Mouse (Mus musculus): Measurements from ENCODE around the gene Gsto2. TPM values are rescaled to one million over a fixed set of nuclear protein-coding genes. Genes with fewer than 3 reads are reported as not detected.

Gsto2 gene
- total RNA-seq, 2 experiments from 2014 or later: 0.75 to 1.2 TPM

GRCm38 (mm10) chr19:47910751-47911150, 45.4 kb downstream of the Gsto2 start:
- no peak for DNase-seq (ENCODE audit: extremely low spot score in 1 of 2, low spot score in 2 of 2)
- intact Hi-C loops (cut with DNase I): no loop called here

GRCm38 (mm10) chr19:47913344-47913743, 48.0 kb downstream of the Gsto2 start:
- intact Hi-C loops (cut with DNase I): no loop called here
- no peak for DNase-seq (ENCODE audit: extremely low spot score in 1 of 2, low spot score in 2 of 2)

- no peak for DNase-seq (ENCODE audit: extremely low spot score in 1 of 2, low spot score in 2 of 2)
- intact Hi-C loops (cut with DNase I): no loop called here
Measured at GRCm38 (mm10) chr19:47914191-47914590, 48.9 kb downstream of the Gsto2 start.

- intact Hi-C loops (cut with DNase I): no loop called here
- DNase-seq (ENCODE audit: extremely low spot score in 1 of 2, low spot score in 2 of 2): no peak
Measured at GRCm38 (mm10) chr19:47915251-47915650, 49.9 kb downstream of the Gsto2 start.

- peak in 1 of 2 experiments; percentile 6 for DNase-seq (ENCODE audit: extremely low spot score in 1 of 2, low spot score in 2 of 2)
- intact Hi-C loops (cut with DNase I): no loop called here
Measured at GRCm38 (mm10) chr19:47917396-47917795, 52.1 kb downstream of the Gsto2 start.

GRCm38 (mm10) chr19:47918016-47918415, 52.7 kb downstream of the Gsto2 start:
- peak in 1 of 2 experiments; percentile 12 for DNase-seq (ENCODE audit: extremely low spot score in 1 of 2, low spot score in 2 of 2)
- intact Hi-C loops (cut with DNase I): no loop called here

GRCm38 (mm10) chr19:47918455-47919101, 53.2 kb downstream of the Gsto2 start:
- DNase-seq (ENCODE audit: extremely low spot score in 1 of 2, low spot score in 2 of 2): no peak
- intact Hi-C loops (cut with DNase I): no loop called here

GRCm38 (mm10) chr19:47919126-47919965, 54.0 kb downstream of the Gsto2 start, which contains the start of the genes Cfap43 and Itprip:
Gene Cfap43 (minus strand): TSS chr19:47919287.
Gene Itprip (minus strand): TSS chr19:47919299.
- intact Hi-C loops (cut with DNase I): no loop called here

GRCm38 (mm10) chr19:47919966-47920375, 54.6 kb downstream of the Gsto2 start:
- peak in 1 of 2 experiments; percentile 32 for DNase-seq (ENCODE audit: extremely low spot score in 1 of 2, low spot score in 2 of 2)
- intact Hi-C loops (cut with DNase I): no loop called here

More at GRCm38 (mm10) chr19:47919126-47919965, 54.0 kb downstream of the Gsto2 start, which contains the start of the genes Cfap43 and Itprip:
- DNase-seq (ENCODE audit: extremely low spot score in 1 of 2, low spot score in 2 of 2): peak; percentile 44 to 82

GRCm38 (mm10) chr19:47925819-47926218, 60.5 kb downstream of the Gsto2 start:
- intact Hi-C loops (cut with DNase I): no loop called here
- no peak for DNase-seq (ENCODE audit: extremely low spot score in 1 of 2, low spot score in 2 of 2)

- intact Hi-C loops (cut with DNase I): no loop called here
- no peak for DNase-seq (ENCODE audit: extremely low spot score in 1 of 2, low spot score in 2 of 2)
Measured at GRCm38 (mm10) chr19:47927032-47927431, 61.7 kb downstream of the Gsto2 start.

- no peak for DNase-seq (ENCODE audit: extremely low spot score in 1 of 2, low spot score in 2 of 2)
- intact Hi-C loops (cut with DNase I): no loop called here
Measured at GRCm38 (mm10) chr19:47929043-47929442, 63.7 kb downstream of the Gsto2 start.

GRCm38 (mm10) chr19:47931982-47932638, 66.8 kb downstream of the Gsto2 start:
- intact Hi-C loops (cut with DNase I): loop anchor here (1.0 kb wide), 1 partner anchor 50 kb away; no protein-coding TSS in a partner anchor
- DNase-seq (ENCODE audit: extremely low spot score in 1 of 2, low spot score in 2 of 2): no peak

GRCm38 (mm10) chr19:47934146-47934545, 68.8 kb downstream of the Gsto2 start:
- intact Hi-C loops (cut with DNase I): no loop called here
- no peak for DNase-seq (ENCODE audit: extremely low spot score in 1 of 2, low spot score in 2 of 2)

GRCm38 (mm10) chr19:47934636-47935238, 69.4 kb downstream of the Gsto2 start:
- DNase-seq (ENCODE audit: extremely low spot score in 1 of 2, low spot score in 2 of 2): no peak
- intact Hi-C loops (cut with DNase I): no loop called here

GRCm38 (mm10) chr19:47935530-47935929, 70.2 kb downstream of the Gsto2 start:
- intact Hi-C loops (cut with DNase I): no loop called here
- DNase-seq (ENCODE audit: extremely low spot score in 1 of 2, low spot score in 2 of 2): no peak

All from left cerebral cortex, postnatal 10 days (tissue).